Mouse (Mus musculus): ENCODE data around the gene Nr4a1. TPM values are rescaled to one million over a fixed set of nuclear protein-coding genes. Genes with fewer than 3 reads are reported as not detected.

Nr4a1 gene
- polyA plus RNA-seq, 1 experiment from 2014 or later: 9.5 TPM

GRCm38 (mm10) chr15:101235342-101235698 is 18.7 kb upstream of the Nr4a1 start:
- no peak overlapping the region for H3K9ac ChIP-seq (ENCODE audit: low read depth, low read length)
- no peak overlapping the region; the same call in 1 of the 2 replicates for H3K4me2 ChIP-seq (ENCODE audit: low read length)
- H3K9me3 ChIP-seq (replicated peaks; ENCODE audit: low read length): no peaks in the 10 kb centered on the region
- DNase-seq (ENCODE audit: low spot score) (no peak), ATAC-seq (replicated peaks; ENCODE audit: low FRiP score, low read depth) (no peak)
- H3K27me3 ChIP-seq (ENCODE audit: insufficient read depth, low read length): no peaks in the 10 kb centered on the region
- peak overlapping the region; percentile 31; the same call in 1 of the 2 replicates for H3K27ac ChIP-seq
- H3K36me3 ChIP-seq (ENCODE audit: insufficient read depth, low read length): peaks cover 12% of the 10 kb centered on the region; the same call in 1 of the 2 replicates
- no peak overlapping the region for H3K4me3 ChIP-seq (replicated peaks; ENCODE audit: low read depth, low read length)
- 32% methylated on average over 5 of the region's 5 CpGs for WGBS
- peaks cover 8% of the 10 kb centered on the region; the same call in 1 of the 2 replicates for H3K4me1 ChIP-seq (replicated peaks; ENCODE audit: insufficient read depth, low read length)
- TF ChIP-seq CTCF (IDR thresholded peaks at IDR 0.05; ENCODE audit: low read depth): no peak

- Histone ChIP-seq H3K4me3 (replicated peaks; ENCODE audit: low read depth, low read length) (no peak overlapping the region), H3K27ac (peak overlapping the region; percentile 31; the same call in 1 of the 2 replicates), H3K4me1 (replicated peaks; ENCODE audit: insufficient read depth, low read length) (peaks cover 8% of the 10 kb centered on the region; the same call in 1 of the 2 replicates), H3K9me3 (replicated peaks; ENCODE audit: low read length) (no peaks in the 10 kb centered on the region), H3K9ac (ENCODE audit: low read depth, low read length) (no peak overlapping the region), H3K27me3 (ENCODE audit: insufficient read depth, low read length) (no peaks in the 10 kb centered on the region), H3K36me3 (ENCODE audit: insufficient read depth, low read length) (peaks cover 7% of the 10 kb centered on the region; the same call in 1 of the 2 replicates), H3K4me2 (ENCODE audit: low read length) (peak overlapping the region; percentile 33)
- ATAC-seq (replicated peaks; ENCODE audit: low FRiP score, low read depth) (peak; percentile 48; the same call in 1 of the 2 replicates), DNase-seq (ENCODE audit: low spot score) (no peak)
- no peak for TF ChIP-seq CTCF (IDR thresholded peaks at IDR 0.05; ENCODE audit: low read depth)
- WGBS: 22% methylated on average over 12 of the region's 12 CpGs
Observed at GRCm38 (mm10) chr15:101235728-101236327, 18.2 kb upstream of the Nr4a1 start.

GRCm38 (mm10) chr15:101236878-101237277 is 17.2 kb upstream of the Nr4a1 start:
- peak; percentile 85 for DNase-seq (ENCODE audit: low spot score)
- ATAC-seq (replicated peaks; ENCODE audit: low FRiP score, low read depth): no peak
- Histone ChIP-seq H3K9ac (ENCODE audit: low read depth, low read length) (no peak overlapping the region), H3K27ac (no peak overlapping the region), H3K4me1 (replicated peaks; ENCODE audit: insufficient read depth, low read length) (peaks cover 8% of the 10 kb centered on the region; the same call in 1 of the 2 replicates), H3K36me3 (ENCODE audit: insufficient read depth, low read length) (no peaks in the 10 kb centered on the region), H3K4me3 (replicated peaks; ENCODE audit: low read depth, low read length) (no peak overlapping the region), H3K27me3 (ENCODE audit: insufficient read depth, low read length) (no peaks in the 10 kb centered on the region), H3K4me2 (ENCODE audit: low read length) (no peak overlapping the region), H3K9me3 (replicated peaks; ENCODE audit: low read length) (no peaks in the 10 kb centered on the region)
- 12% methylated on average over 3 of the region's 3 CpGs for WGBS
- peak; percentile 88 for TF ChIP-seq CTCF (IDR thresholded peaks at IDR 0.05; ENCODE audit: low read depth)

- Histone ChIP-seq H3K27ac (no peak overlapping the region), H3K4me2 (ENCODE audit: low read length) (peak overlapping the region; percentile 55), H3K4me1 (replicated peaks; ENCODE audit: insufficient read depth, low read length) (peaks cover 8% of the 10 kb centered on the region; the same call in 1 of the 2 replicates), H3K27me3 (ENCODE audit: insufficient read depth, low read length) (no peaks in the 10 kb centered on the region), H3K36me3 (ENCODE audit: insufficient read depth, low read length) (no peaks in the 10 kb centered on the region), H3K4me3 (replicated peaks; ENCODE audit: low read depth, low read length) (no peak overlapping the region), H3K9ac (ENCODE audit: low read depth, low read length) (no peak overlapping the region), H3K9me3 (replicated peaks; ENCODE audit: low read length) (no peaks in the 10 kb centered on the region)
- peak; percentile 74 for TF ChIP-seq CTCF (IDR thresholded peaks at IDR 0.05; ENCODE audit: low read depth)
- 3% methylated on average over 26 of the region's 28 CpGs for WGBS
- ATAC-seq (replicated peaks; ENCODE audit: low FRiP score, low read depth) (0 out of 2 replicates have a peak, but pooled peaks have one; percentile 17), DNase-seq (ENCODE audit: low spot score) (peak; percentile 80)
Observed at GRCm38 (mm10) chr15:101238885-101239511, 15.1 kb upstream of the Nr4a1 start.

DNA sequence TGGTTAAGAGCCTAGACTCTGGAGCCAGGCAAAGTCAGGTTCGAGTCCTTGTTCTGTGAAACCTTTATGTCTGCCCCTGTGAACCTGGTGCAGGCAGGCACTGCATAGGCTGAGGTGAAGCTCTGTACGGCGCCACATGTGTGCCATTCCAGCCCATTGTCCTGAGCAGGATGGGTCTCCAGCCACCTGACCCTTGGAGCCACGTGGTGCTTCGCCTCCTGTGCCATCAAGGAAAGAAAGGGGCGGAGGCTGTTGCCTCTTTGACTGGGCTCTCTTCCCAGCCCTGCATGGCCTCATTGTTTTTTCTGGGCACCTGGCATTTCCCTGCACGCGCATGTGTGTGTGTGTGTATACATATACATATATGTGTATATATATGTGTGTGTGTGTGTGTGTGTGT is 14.2 kb upstream of the Nr4a1 start:
- Histone ChIP-seq H3K36me3 (ENCODE audit: insufficient read depth, low read length) (no peaks in the 10 kb centered on the region), H3K9me3 (replicated peaks; ENCODE audit: low read length) (no peaks in the 10 kb centered on the region), H3K4me2 (ENCODE audit: low read length) (no peak overlapping the region), H3K4me3 (replicated peaks; ENCODE audit: low read depth, low read length) (no peak overlapping the region), H3K4me1 (replicated peaks; ENCODE audit: insufficient read depth, low read length) (peaks cover 8% of the 10 kb centered on the region; the same call in 1 of the 2 replicates), H3K27me3 (ENCODE audit: insufficient read depth, low read length) (no peaks in the 10 kb centered on the region), H3K27ac (no peak overlapping the region), H3K9ac (ENCODE audit: low read depth, low read length) (no peak overlapping the region)
- TF ChIP-seq CTCF (IDR thresholded peaks at IDR 0.05; ENCODE audit: low read depth): no peak
- no peak for DNase-seq (ENCODE audit: low spot score)
- no peak for ATAC-seq (replicated peaks; ENCODE audit: low FRiP score, low read depth)
- 66% methylated on average over 8 of the region's 8 CpGs for WGBS

DNA sequence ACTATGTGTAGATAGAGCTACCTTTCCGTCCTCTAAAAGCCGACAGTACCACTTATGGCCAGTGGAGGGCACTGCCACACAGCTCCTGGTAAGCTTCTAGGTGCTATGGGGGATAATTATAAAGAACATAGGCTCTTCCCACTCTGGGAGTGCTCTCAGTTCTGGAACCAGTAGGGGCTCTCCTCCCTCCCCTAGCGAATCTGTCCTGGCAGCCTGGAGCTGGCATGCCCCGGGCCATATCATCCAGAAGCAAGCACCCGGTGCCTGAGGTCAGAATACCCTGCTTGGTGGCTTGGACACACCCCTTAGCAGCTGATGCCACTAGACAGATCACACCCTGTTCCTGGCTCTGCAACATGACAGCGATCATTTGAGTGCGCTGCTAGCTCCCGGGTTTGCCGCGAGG is 13.3 kb upstream of the Nr4a1 start:
- Histone ChIP-seq H3K4me1 (replicated peaks; ENCODE audit: insufficient read depth, low read length) (0 out of 2 replicates have a peak, but pooled peaks cover 8% of the 10 kb centered on the region), H3K4me2 (ENCODE audit: low read length) (peak overlapping the region; percentile 33), H3K36me3 (ENCODE audit: insufficient read depth, low read length) (no peaks in the 10 kb centered on the region), H3K27ac (peak overlapping the region; percentile 43; the same call in 1 of the 2 replicates), H3K27me3 (ENCODE audit: insufficient read depth, low read length) (no peaks in the 10 kb centered on the region), H3K9ac (ENCODE audit: low read depth, low read length) (peak overlapping the region; percentile 35; the same call in 1 of the 2 replicates), H3K4me3 (replicated peaks; ENCODE audit: low read depth, low read length) (0 out of 2 replicates have a peak overlapping the region, but pooled peaks have one; percentile 8), H3K9me3 (replicated peaks; ENCODE audit: low read length) (no peaks in the 10 kb centered on the region)
- DNase-seq (ENCODE audit: low spot score) (peak; percentile 95), ATAC-seq (replicated peaks; ENCODE audit: low FRiP score, low read depth) (peak; percentile 56)
- 6% methylated on average over 10 of the region's 10 CpGs for WGBS
- TF ChIP-seq CTCF (IDR thresholded peaks at IDR 0.05; ENCODE audit: low read depth): peak; percentile 96

All from kidney, postnatal 0 days (tissue).